Mouse (Mus musculus) ES-E14 (cell line): ENCODE data around the gene Tox3.

Experiments used
- CHD2 ChIP-seq: IDR thresholded peaks from 2 replicates; pipeline ENCODE4 v1.6.1; 2014; ENCODE audit warnings: mild to moderate bottlenecking, low read depth, low read length, inconsistent platforms
- HCFC1 ChIP-seq: IDR thresholded peaks from 2 replicates; pipeline ENCODE4 v1.6.1; 2012; ENCODE audit warnings: low read length, inconsistent platforms, borderline replicate concordance; ENCODE audit not compliant: insufficient read depth
- MAFK ChIP-seq: IDR thresholded peaks from 2 replicates; pipeline ENCODE4 v1.6.1; 2014; ENCODE audit warnings: mild to moderate bottlenecking, low read depth, low read length, inconsistent platforms; ENCODE audit not compliant: insufficient read depth
- ZC3H11A ChIP-seq: IDR thresholded peaks from 2 replicates; pipeline ENCODE4 v1.6.1; 2012; ENCODE audit warnings: low read depth, mild to moderate bottlenecking, inconsistent platforms, low read length, borderline replicate concordance
- ZNF384 ChIP-seq: IDR thresholded peaks from 2 replicates; pipeline ENCODE4 v1.6.1; 2012; ENCODE audit warnings: low read depth, low read length, inconsistent platforms

GRCm38 (mm10) chr8:90301543-90301942 is 46.6 kb downstream of the Tox3 start:
- no peak for TF ChIP-seq CHD2
- no peak for TF ChIP-seq ZC3H11A
- TF ChIP-seq HCFC1: no peak
- TF ChIP-seq ZNF384: no peak
- no peak for TF ChIP-seq MAFK
